Mouse (Mus musculus): ENCODE data around the gene Cd247.

GRCm38 (mm10) chr1:165839201-165839600 is 50.7 kb downstream of the Cd247 start:
- no peak for TF ChIP-seq CTCF (IDR thresholded peaks at IDR 0.05; ENCODE audit: control insufficient read depth, insufficient read depth, insufficient read length)
- TF ChIP-seq CEBPB (IDR thresholded peaks at IDR 0.05; ENCODE audit: low read depth) = no peak
